Mouse (Mus musculus): ENCODE measurements around the gene Pygb.

DNA sequence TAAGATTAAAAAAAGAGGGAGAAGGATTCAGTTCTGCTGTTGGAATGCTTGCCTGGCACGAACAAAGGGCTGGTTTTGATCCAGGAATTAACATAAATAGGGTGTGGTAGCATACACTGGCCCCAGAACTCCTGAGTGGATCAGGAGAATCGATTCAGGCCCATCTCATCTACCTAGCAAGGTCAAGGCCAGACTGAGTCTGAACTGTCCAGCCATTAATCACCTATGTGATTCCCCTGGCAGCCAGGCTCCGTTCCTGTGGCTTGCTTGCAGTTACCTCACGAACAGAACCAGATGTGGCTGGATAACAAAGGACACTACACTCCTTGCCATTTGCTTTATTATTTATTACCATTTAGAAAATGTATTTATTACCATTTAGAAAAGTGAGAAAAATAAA, 6.8 kb downstream of the Pygb start:
- TF ChIP-seq GATA1 (IDR thresholded peaks at IDR 0.05; ENCODE audit: low read length) (no peak), TAL1 (IDR thresholded peaks at IDR 0.05; ENCODE audit: low read length) (no peak)
